Mouse (Mus musculus): ENCODE results near the gene Foxo1.

DNA sequence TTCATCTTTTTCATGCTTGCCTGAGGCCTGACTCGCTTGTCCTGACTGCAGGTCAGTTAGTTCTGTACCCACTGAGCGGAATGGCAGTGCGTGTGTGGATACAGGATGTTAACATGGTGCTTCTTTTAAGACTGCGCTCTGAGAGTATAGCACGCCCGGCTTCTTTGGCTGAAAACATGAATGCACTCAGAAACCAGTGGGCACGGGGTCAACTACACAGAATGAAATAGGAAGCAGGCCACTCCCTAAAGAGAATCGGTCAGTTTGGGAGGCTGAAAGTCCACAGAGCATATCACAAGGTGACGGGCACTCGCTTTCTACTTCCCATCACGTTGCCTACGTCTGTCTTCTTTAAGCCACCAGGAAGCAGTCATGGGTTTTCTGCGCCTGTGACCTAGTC is 59.0 kb downstream of the Foxo1 start:
- TF ChIP-seq CTCF (IDR thresholded peaks at IDR 0.05; ENCODE audit: extremely low read depth, insufficient read depth, low read length) (no peak), POLR2A (IDR thresholded peaks at IDR 0.05; ENCODE audit: extremely low read depth, insufficient read depth, low read length) (no peak)

All from cortical plate, adult 2 months (tissue).